Mouse (Mus musculus) kidney, adult 18-20 months (tissue): ENCODE measurements around the gene Sh3bp5.

ENCODE experiments used
- DNase-seq: peaks from one replicate; pipeline ENCODE4 v3.0.0; 2021

Gene Sh3bp5

GRCm38 (mm10) chr14:31407911-31408604, 27.8 kb downstream of the Sh3bp5 start:
- peak; percentile 46 for DNase-seq

- DNase-seq, result peak; percentile 74
These were observed 28.7 kb downstream of the Sh3bp5 start for GRCm38 (mm10) chr14:31407208-31407607.

GRCm38 (mm10) chr14:31406154-31406810, 29.6 kb downstream of the Sh3bp5 start:
- DNase-seq, result no peak

GRCm38 (mm10) chr14:31405652-31406051, 30.2 kb downstream of the Sh3bp5 start:
- DNase-seq, result no peak

GRCm38 (mm10) chr14:31404663-31405062, 31.2 kb downstream of the Sh3bp5 start:
- DNase-seq, result no peak

GRCm38 (mm10) chr14:31403995-31404394, 31.9 kb downstream of the Sh3bp5 start:
- no peak for DNase-seq

- no peak for DNase-seq
These were observed 32.3 kb downstream of the Sh3bp5 start for GRCm38 (mm10) chr14:31403556-31403955.

- no peak for DNase-seq
These were observed 33.2 kb downstream of the Sh3bp5 start for GRCm38 (mm10) chr14:31402693-31403092.

GRCm38 (mm10) chr14:31401918-31402427, 33.9 kb downstream of the Sh3bp5 start:
- no peak for DNase-seq

GRCm38 (mm10) chr14:31400896-31401295, 35.0 kb downstream of the Sh3bp5 start:
- no peak for DNase-seq

GRCm38 (mm10) chr14:31400246-31400645, 35.6 kb downstream of the Sh3bp5 start:
- DNase-seq, result no peak

GRCm38 (mm10) chr14:31399271-31399670, 36.6 kb downstream of the Sh3bp5 start:
- no peak for DNase-seq

- no peak for DNase-seq
These were observed 37.1 kb downstream of the Sh3bp5 start for GRCm38 (mm10) chr14:31398819-31399218.

GRCm38 (mm10) chr14:31397791-31398595, 37.9 kb downstream of the Sh3bp5 start:
- DNase-seq, result peak; percentile 76

- DNase-seq, result no peak
These were observed 38.5 kb downstream of the Sh3bp5 start for GRCm38 (mm10) chr14:31397353-31397752.

GRCm38 (mm10) chr14:31396428-31396827, 39.5 kb downstream of the Sh3bp5 start:
- no peak for DNase-seq

- peak; percentile 34 for DNase-seq
These were observed 40.2 kb downstream of the Sh3bp5 start for GRCm38 (mm10) chr14:31395629-31396199.

- DNase-seq, result no peak
These were observed 40.9 kb downstream of the Sh3bp5 start for GRCm38 (mm10) chr14:31394822-31395532.

GRCm38 (mm10) chr14:31393936-31394630, 41.8 kb downstream of the Sh3bp5 start:
- DNase-seq, result no peak

GRCm38 (mm10) chr14:31393546-31393890, 42.4 kb downstream of the Sh3bp5 start:
- no peak for DNase-seq

GRCm38 (mm10) chr14:31392873-31393545, 42.9 kb downstream of the Sh3bp5 start:
- no peak for DNase-seq
